Mouse (Mus musculus) skeletal muscle tissue, adult 2 months (tissue): ENCODE results near the gene Strip2.

Experiments used
- DNase-seq: peaks from one replicate; pipeline ENCODE4 v3.0.0-alpha.2; 2012; ENCODE audit warnings: low read depth, low spot score

The Strip2 gene

GRCm38 (mm10) chr6:30005851-30006250, 89.0 kb downstream of the Strip2 start:
- DNase-seq: no peak

- DNase-seq: no peak
Measured at GRCm38 (mm10) chr6:30009204-30009603, 92.4 kb downstream of the Strip2 start.
